Mouse (Mus musculus) naive thymus-derived CD4-positive, alpha-beta T cell, adult 2 months (primary cell): ENCODE results near the gene Phf23.
"Not testable (repeated sequence)": the region's sequence is repeated elsewhere in the genome, so short reads cannot be mapped to it uniquely, and the experiment has no call there.

ENCODE experiments used
- DNase-seq: peaks from one replicate; pipeline ENCODE4 v3.0.0-alpha.2; 2011; ENCODE audit warnings: low read depth

Gene Phf23

GRCm38 (mm10) chr11:70000396-70000898 is 4.9 kb downstream of the Phf23 start, which contains the start of gene Dvl2:
Dvl2 (plus strand) TSS chr11:70000595.
- peak; percentile 95 for DNase-seq

GRCm38 (mm10) chr11:70001159-70001558 is 5.6 kb downstream of the Phf23 start:
- DNase-seq: no peak

- peak; percentile 82 for DNase-seq
Observed at GRCm38 (mm10) chr11:70001865-70002264, 6.3 kb downstream of the Phf23 start.

- DNase-seq: no peak
Observed at GRCm38 (mm10) chr11:70002471-70002870, 6.9 kb downstream of the Phf23 start.

GRCm38 (mm10) chr11:70005521-70005920 is 9.9 kb downstream of the Phf23 start:
- peak; percentile 77 for DNase-seq

- DNase-seq: no peak
Observed at GRCm38 (mm10) chr11:70010033-70010432, 14.5 kb downstream of the Phf23 start.

- no peak for DNase-seq
Observed at GRCm38 (mm10) chr11:70010548-70010947, 15.0 kb downstream of the Phf23 start.

- no peak for DNase-seq
Observed at GRCm38 (mm10) chr11:70010961-70011360, 15.4 kb downstream of the Phf23 start.

- no peak for DNase-seq
Observed at GRCm38 (mm10) chr11:70012931-70013330, 17.4 kb downstream of the Phf23 start.

GRCm38 (mm10) chr11:70013408-70013807 is 17.8 kb downstream of the Phf23 start:
- DNase-seq: no peak

GRCm38 (mm10) chr11:70014051-70014450 is 18.5 kb downstream of the Phf23 start:
- no peak for DNase-seq

GRCm38 (mm10) chr11:70014880-70015558 is 19.4 kb downstream of the Phf23 start, which contains the start of gene Acadvl:
Acadvl (minus strand) TSS chr11:70015411.
- peak; percentile 81 for DNase-seq

GRCm38 (mm10) chr11:70015677-70016076 is 20.1 kb downstream of the Phf23 start:
- DNase-seq: no peak

- not testable (repeated sequence) for DNase-seq
Observed at GRCm38 (mm10) chr11:70016177-70016576, 20.6 kb downstream of the Phf23 start.

- DNase-seq: no peak
Observed at GRCm38 (mm10) chr11:70016669-70017068, 21.1 kb downstream of the Phf23 start, which contains the start of gene Dlg4. Dlg4 (plus strand) TSS chr11:70016942.

- no peak for DNase-seq
Observed at GRCm38 (mm10) chr11:70017199-70017767, 21.7 kb downstream of the Phf23 start.

GRCm38 (mm10) chr11:70018131-70018990 is 22.8 kb downstream of the Phf23 start:
- DNase-seq: peak; percentile 58

GRCm38 (mm10) chr11:70019495-70020021 is 24.0 kb downstream of the Phf23 start:
- no peak for DNase-seq

- peak; percentile 59 for DNase-seq
Observed at GRCm38 (mm10) chr11:70020022-70020631, 24.6 kb downstream of the Phf23 start.

GRCm38 (mm10) chr11:70020731-70021263 is 25.2 kb downstream of the Phf23 start:
- DNase-seq: peak; percentile 82
